Mouse (Mus musculus) bone marrow, adult 2 months (tissue): ENCODE results near the gene Tns4. TPM values are rescaled to one million over a fixed set of nuclear protein-coding genes. Genes with fewer than 3 reads are reported as not detected.

ENCODE experiments used
- H3K27ac ChIP-seq: fragments of 200-500 bp; 2 replicates; pipeline ENCODE4 v1.5.1; 2012; ENCODE audit warnings: low read depth, mild to moderate bottlenecking, control low read depth, inconsistent platforms, low read length; ENCODE audit not compliant: control insufficient read depth, poor library complexity, insufficient read depth
- H3K4me1 ChIP-seq: fragments of 200-500 bp; 2 replicates; pipeline ENCODE4 v1.6.1; 2011; ENCODE audit warnings: low read length; ENCODE audit not compliant: control insufficient read depth, insufficient read depth
- H3K4me3 ChIP-seq: fragments of 200-500 bp; replicated peaks from 2 replicates; pipeline ENCODE3; 2011; ENCODE audit warnings: mild to moderate bottlenecking, low read depth, low read length, control low read depth; ENCODE audit not compliant: control insufficient read depth
- CTCF ChIP-seq: fragments of 200-500 bp; IDR thresholded peaks from 2 replicates; pipeline ENCODE4 v1.5.1; 2011; ENCODE audit warnings: low read length, control low read depth; ENCODE audit not compliant: control insufficient read depth, insufficient read depth
- POLR2A ChIP-seq: fragments of 200-500 bp; IDR thresholded peaks from 2 replicates; pipeline ENCODE4 v1.6.1; 2011; ENCODE audit warnings: low read depth, mild to moderate bottlenecking, control low read depth, low read length, borderline replicate concordance; ENCODE audit not compliant: control insufficient read depth
- WGBS: fragments of 180-500 bp; shearing (Covaris S2); methylation state at CpG from one replicate; pipeline ENCODE4 v1.1.7; 2018; 5-methylcytosine and 5-hydroxymethylcytosine counted together
- polyA plus RNA-seq: library from polyadenylated mRNA; stranded (reverse); fragments of >200 nt; gene quantifications from 2 replicates; pipeline ENCODE4 v1.2.4, GENCODE M21; 2011; ENCODE audit warnings: low replicate concordance; ENCODE audit not compliant: missing spikeins, insufficient read depth, insufficient read length

Gene Tns4
- polyA plus RNA-seq, 1 experiment, result not detected

- 75% methylated on average over 5 of the region's 5 CpGs for WGBS
- Histone ChIP-seq H3K27ac (no peak overlapping the region), H3K4me1 (no peaks in the 10 kb centered on the region; the same call in 1 of the 2 replicates), H3K4me3 (peak overlapping the region; percentile 76)
- no peak for TF ChIP-seq POLR2A
These were observed 66.6 kb downstream of the Tns4 start for GRCm38 (mm10) chr11:99022384-99022933.

GRCm38 (mm10) chr11:99019844-99020243 lies 69.3 kb downstream of the Tns4 start:
- H3K27ac ChIP-seq, result no peak overlapping the region
- 95% methylated on average over 6 of the region's 6 CpGs for WGBS
- no peaks in the 10 kb centered on the region; the same call in 1 of the 2 replicates for H3K4me1 ChIP-seq
- no peak overlapping the region for H3K4me3 ChIP-seq
- no peak for TF ChIP-seq POLR2A
- TF ChIP-seq CTCF, result no peak

Other genes with a start within 250 kb of the Tns4 start
- gene Wipf2, start 225.7 kb downstream of the Tns4 start, polyA plus RNA-seq, result 5.9 and 11.3 TPM in 2 replicates
- 50.4 and 53.9 TPM in 2 replicates for gene Cdc6, start 181.5 kb downstream of the Tns4 start, polyA plus RNA-seq
- gene Rara, start 161.5 kb downstream of the Tns4 start, polyA plus RNA-seq, result 8.9 and 17.2 TPM in 2 replicates
- gene Gjd3, start 106.3 kb downstream of the Tns4 start, polyA plus RNA-seq, result not detected in 2 replicates
- 161 and 191 TPM in 2 replicates for gene Top2a, start 65.1 kb downstream of the Tns4 start, polyA plus RNA-seq
- 59.7 and 78.0 TPM in 2 replicates for gene Igfbp4, start 48.1 kb downstream of the Tns4 start, polyA plus RNA-seq
- 1.5 and 9.7 TPM in 2 replicates for gene Ccr7, start 65.8 kb upstream of the Tns4 start, polyA plus RNA-seq
- 196 and 201 TPM in 2 replicates for gene Smarce1, start 141.7 kb upstream of the Tns4 start, polyA plus RNA-seq
- 0.95 TPM in 1 of 2 replicates, not detected in the other for gene Krt222, start 154.8 kb upstream of the Tns4 start, polyA plus RNA-seq
- not detected in 2 replicates for gene Krt24, start 196.0 kb upstream of the Tns4 start, polyA plus RNA-seq
- not detected in 2 replicates for gene Krt25, start 233.6 kb upstream of the Tns4 start, polyA plus RNA-seq
- not detected in 2 replicates for gene Krt26, start 248.7 kb upstream of the Tns4 start, polyA plus RNA-seq